ENCODE assay signal across 31 mouse cellular contexts in genomic region chr19:42591534-42591933, GRCm38 (mm10). TPM values are rescaled to one million over a fixed set of nuclear protein-coding genes. Genes with fewer than 3 reads are reported as not detected.
DNase-seq lines count a peak whose midpoint lies in the region; ATAC-seq and TF ChIP-seq lines count a peak whose summit lies in the region.
"Had no signal": no experiment of that assay in that cellular context is flagged by ENCODE, and none has a peak within 500 bp of the region (broad histone marks: within the 10 kb centered on the region; RNA-seq: fewer than 3 reads in every experiment).

No protein-coding gene starts in this region.

- no peaks in the 10 kb centered on the region for H3K4me1 ChIP-seq in cerebellum, adult 2 months (ENCODE audit: control insufficient read depth, insufficient read depth, low read length)
- peaks cover 17% of the 10 kb centered on the region; the same call in 1 of the 2 replicates for H3K4me1 ChIP-seq in hindbrain, embryonic 10.5 days (replicated peaks)
- no peaks in the 10 kb centered on the region for H3K4me1 ChIP-seq in hindbrain, embryonic 14.5 days (replicated peaks; ENCODE audit: control insufficient read depth, insufficient read depth, low read length)

- 25% methylated on average over 14 of the region's 14 CpGs for WGBS in cerebellum, adult 2 months
- 75% methylated on average over 14 of the region's 14 CpGs for WGBS in hindbrain, embryonic 10.5 days
- 50% methylated on average over 14 of the region's 14 CpGs for WGBS in hindbrain, embryonic 14.5 days

- H3K9me3 ChIP-seq in hindbrain, embryonic 10.5 days, result no peaks in the 10 kb centered on the region
- no peaks in the 10 kb centered on the region for H3K9me3 ChIP-seq in hindbrain, embryonic 14.5 days (ENCODE audit: control insufficient read depth, low read length)
- H3K9me3 ChIP-seq: embryonic facial prominence, embryonic 10.5 days; embryonic facial prominence, embryonic 13.5 days; forebrain, embryonic 10.5 days; forebrain, embryonic 13.5 days; G1E; heart, embryonic 13.5 days had no signal

- peaks cover 37% of the 10 kb centered on the region for H3K36me3 ChIP-seq in hindbrain, embryonic 10.5 days
- peaks cover 8% of the 10 kb centered on the region; the same call in 1 of the 2 replicates for H3K36me3 ChIP-seq in hindbrain, embryonic 14.5 days (replicated peaks; ENCODE audit: control insufficient read depth, insufficient read depth)

- H3K27ac ChIP-seq in cerebellum, adult 2 months (ENCODE audit: insufficient read depth, low read length), result no peak overlapping the region
- H3K27ac ChIP-seq in hindbrain, embryonic 10.5 days, result peak overlapping the region; percentile 35; the same call in 1 of the 2 replicates
- no peak overlapping the region for H3K27ac ChIP-seq in hindbrain, embryonic 14.5 days
- H3K27ac ChIP-seq: embryonic facial prominence, embryonic 10.5 days; embryonic facial prominence, embryonic 13.5 days; forebrain, embryonic 10.5 days; forebrain, embryonic 13.5 days; heart, embryonic 13.5 days had no signal

- no peak for TF ChIP-seq CTCF in cerebellum, adult 2 months (IDR thresholded peaks at IDR 0.05; ENCODE audit: borderline replicate concordance, insufficient read depth, low read depth, low read length)

- TF ChIP-seq POLR2A in cerebellum, adult 2 months (IDR thresholded peaks at IDR 0.05; ENCODE audit: borderline replicate concordance, insufficient read depth, low read length), result no peak

- peak; percentile 32 to 51 for DNase-seq in cerebellum, postnatal 14 days
- no peak for DNase-seq in cerebellum, adult 2 months
- DNase-seq in hindbrain, embryonic 10.5 days (ENCODE audit: low spot score), result peak; percentile 22
- DNase-seq in hindbrain, embryonic 14.5 days (ENCODE audit: low spot score), result no peak
- peak; percentile 2 for DNase-seq in kidney, adult 18-20 months
- no peak for DNase-seq in kidney, adult 8-10 months
- DNase-seq in ZHBTc4 (ENCODE audit: low read depth, low spot score), result peak; percentile 11
- DNase-seq: adrenal gland, adult 2 months; adrenal gland, postnatal 14 days; B cell, adult 2 months; cerebellum, adult 11 months; cerebellum, adult 8-10 months; cerebellum, postnatal 36 days; embryo, embryonic 11 days; gastrocnemius, postnatal 10 days; gastrocnemius, postnatal 36 days; heart, postnatal 14 days; kidney, adult 9 months had no signal

- H3K9ac ChIP-seq in hindbrain, embryonic 14.5 days, result no peak overlapping the region
- H3K9ac ChIP-seq: embryonic facial prominence, embryonic 13.5 days; forebrain, embryonic 13.5 days; heart, embryonic 13.5 days had no signal

- no peak overlapping the region for H3K4me2 ChIP-seq in hindbrain, embryonic 14.5 days (replicated peaks)
- H3K4me2 ChIP-seq: embryonic facial prominence, embryonic 13.5 days; forebrain, embryonic 13.5 days; heart, embryonic 13.5 days had no signal

- no peaks in the 10 kb centered on the region for H3K27me3 ChIP-seq in cerebellum, adult 2 months (ENCODE audit: control insufficient read depth, insufficient read depth, low read length)
- H3K27me3 ChIP-seq in hindbrain, embryonic 10.5 days (ENCODE audit: insufficient read depth, poor library complexity, severe bottlenecking), result no peaks in the 10 kb centered on the region
- H3K27me3 ChIP-seq in hindbrain, embryonic 14.5 days (ENCODE audit: control insufficient read depth, insufficient read depth, low read length), result no peaks in the 10 kb centered on the region
- H3K27me3 ChIP-seq: CH12.LX; embryonic facial prominence, embryonic 13.5 days; forebrain, embryonic 13.5 days; heart, embryonic 13.5 days; Patski had no signal

- H3K4me3 ChIP-seq in cerebellum, adult 2 months (replicated peaks; ENCODE audit: insufficient read depth, low read depth, low read length), result no peak overlapping the region
- no peak overlapping the region for H3K4me3 ChIP-seq in hindbrain, embryonic 10.5 days
- H3K4me3 ChIP-seq in hindbrain, embryonic 14.5 days (replicated peaks; ENCODE audit: low read length), result no peak overlapping the region
- H3K4me3 ChIP-seq: embryonic facial prominence, embryonic 10.5 days; embryonic facial prominence, embryonic 13.5 days; forebrain, embryonic 10.5 days; forebrain, embryonic 13.5 days; heart, embryonic 13.5 days had no signal

- no peak for ATAC-seq in hindbrain, embryonic 14.5 days (ENCODE audit: low FRiP score)
- ATAC-seq in erythroblast, adult 5-6 weeks (replicated peaks; ENCODE audit: low FRiP score, poor library complexity, severe bottlenecking), result no peak
- ATAC-seq: forebrain, embryonic 13.5 days; forebrain, embryonic 16.5 days; intestine, postnatal 0 days; Patski had no signal

RNA-seq across cellular contexts. Expression of gene Loxl4, which starts 21.1 kb away (rescaled TPM):
- polyA plus RNA-seq in cerebellum, adult 2 months (2012; rRNA removed), result 0.11 and 0.23 TPM in 2 replicates
- polyA plus RNA-seq in hindbrain, embryonic 10.5 days (2016; fragmentation: Nextera tagmentation; extraction: Ambion mirVana), result 0.18 and 0.37 TPM in 2 replicates
- 0.13 and 0.27 TPM in 2 replicates for polyA plus RNA-seq in hindbrain, embryonic 14.5 days (2014; fragmentation: Nextera tagmentation; extraction: Ambion mirVana)
- total RNA-seq in erythroblast, adult 5-6 weeks (2015; ENCODE audit: low replicate concordance), result not detected in 2 replicates
- total RNA-seq in erythroblast, adult 5-6 weeks (2017; ENCODE audit: low replicate concordance), result not detected in 2 replicates
- total RNA-seq: CH12.LX; G1E; granulocyte monocyte progenitor cell, adult 5-6 weeks; hematopoietic stem cell, adult 5-6 weeks had no signal
- polyA plus RNA-seq: G1E had no signal

Comparison
In these comparisons a context has a peak if more than half of its experiments do, and no peak if none do; other contexts are left out.
1. DNase-seq: peak in cerebellum, postnatal 14 days (2 of 2), hindbrain, embryonic 10.5 days (single experiment), kidney, adult 18-20 months (single experiment) and ZHBTc4 (single experiment); none in cerebellum, adult 2 months (0 of 2), hindbrain, embryonic 14.5 days (single experiment) and kidney, adult 8-10 months (0 of 2).